Mouse (Mus musculus) liver, embryonic 14.5 days (tissue): ENCODE data around the gene 2610507B11Rik. TPM values are rescaled to one million over a fixed set of nuclear protein-coding genes. Genes with fewer than 3 reads are reported as not detected.

Experiments used
- ATAC-seq: fragments of 200-750 bp; cut with Nextera tagmentation; 2 replicates; pipeline ENCODE4 v1.8.0; 2017; ENCODE audit warnings: moderate number of reproducible peaks, mild to moderate bottlenecking, moderate library complexity; ENCODE audit not compliant: insufficient read depth
- DNase-seq, 3 experiments: peaks; one replicate each; pipeline ENCODE4 v3.0.0-alpha.2; 2012 to 2013; ENCODE audit warnings: low read depth in 3 of 3, low spot score in 3 of 3
- H3K27ac ChIP-seq: fragments of 300-500 bp; sonication (generic); 2 replicates; pipeline ENCODE4 v1.5.1; 2014; ENCODE audit warnings: moderate library complexity, mild to moderate bottlenecking, control low read depth, inconsistent platforms
- H3K27me3 ChIP-seq: fragments of 300-500 bp; sonication (generic); 2 replicates; pipeline ENCODE4 v1.6.1; 2014; ENCODE audit warnings: mild to moderate bottlenecking, low read length, moderate library complexity; ENCODE audit not compliant: control insufficient read depth, insufficient read depth
- H3K36me3 ChIP-seq: fragments of 300-500 bp; sonication (generic); replicated peaks from 2 replicates; pipeline ENCODE4 v1.6.1; 2014; ENCODE audit warnings: low read depth; ENCODE audit not compliant: control insufficient read depth, insufficient read depth
- H3K4me1 ChIP-seq, 2 experiments: fragments of 200-500 bp in 1 of 2; fragments of 300-500 bp in 1 of 2; sonication (generic) in 1 of 2; replicated peaks; 2 replicates each; pipeline ENCODE4 v1.6.1; 2012 to 2014; ENCODE audit warnings: antibody characterized with exemption in 1 of 2, inconsistent platforms in 1 of 2, low read length in 1 of 2; ENCODE audit not compliant: control insufficient read depth in 2 of 2, insufficient read depth in 2 of 2
- H3K4me2 ChIP-seq: fragments of 300-500 bp; sonication (generic); 2 replicates; pipeline ENCODE4 v1.6.1; 2014; ENCODE audit warnings: low read depth, mild to moderate bottlenecking, control low read depth, moderate library complexity
- H3K4me3 ChIP-seq, 2 experiments: fragments of 200-500 bp in 1 of 2; fragments of 300-500 bp in 1 of 2; sonication (generic) in 1 of 2; 2 replicates each; pipeline ENCODE4 v1.5.1; 2012 to 2014; ENCODE audit warnings: low read depth in 2 of 2, low read length in 2 of 2, mild to moderate bottlenecking in 2 of 2, control low read depth in 1 of 2, inconsistent platforms in 1 of 2, moderate library complexity in 1 of 2; ENCODE audit not compliant: insufficient read depth in 1 of 2
- H3K9ac ChIP-seq: fragments of 300-500 bp; sonication (generic); replicated peaks from 2 replicates; pipeline ENCODE4 v1.6.1; 2014; ENCODE audit warnings: mild to moderate bottlenecking, control low read depth, moderate library complexity
- H3K9me3 ChIP-seq: fragments of 300-500 bp; sonication (generic); 2 replicates; pipeline ENCODE4 v1.6.1; 2016; ENCODE audit warnings: low read length, mixed read lengths; ENCODE audit not compliant: control insufficient read depth
- CTCF ChIP-seq: IDR thresholded peaks from 2 replicates; pipeline ENCODE4 v1.5.1; 2016; ENCODE audit warnings: antibody characterized with exemption, low read depth, control low read depth
- EP300 ChIP-seq: IDR thresholded peaks from 2 replicates; pipeline ENCODE4 v1.6.1; 2016; ENCODE audit warnings: antibody characterized with exemption, low read depth
- WGBS: fragments of 180-500 bp; shearing (Covaris S2); extraction: QIAGEN DNeasy Blood & Tissue Kit; methylation state at CpG from one replicate; pipeline ENCODE4 v1.1.7; 2014; ENCODE audit not compliant: insufficient replicate concordance; 5-methylcytosine and 5-hydroxymethylcytosine counted together
- polyA plus RNA-seq, 2 experiments: library from polyadenylated mRNA; depleted of rRNA in 1 of 2; stranded (reverse) in 1 of 2; unstranded in 1 of 2; fragments of >200 nt; fragmentation: Nextera tagmentation in 1 of 2; extraction: Ambion mirVana in 1 of 2; gene quantifications; 2 replicates each; pipeline versions ENCODE4 v1.2.1 to v1.2.3; 2012 to 2014

2610507B11Rik gene
- polyA plus RNA-seq, 2 experiments: 20.5 to 26.5 TPM

DNA sequence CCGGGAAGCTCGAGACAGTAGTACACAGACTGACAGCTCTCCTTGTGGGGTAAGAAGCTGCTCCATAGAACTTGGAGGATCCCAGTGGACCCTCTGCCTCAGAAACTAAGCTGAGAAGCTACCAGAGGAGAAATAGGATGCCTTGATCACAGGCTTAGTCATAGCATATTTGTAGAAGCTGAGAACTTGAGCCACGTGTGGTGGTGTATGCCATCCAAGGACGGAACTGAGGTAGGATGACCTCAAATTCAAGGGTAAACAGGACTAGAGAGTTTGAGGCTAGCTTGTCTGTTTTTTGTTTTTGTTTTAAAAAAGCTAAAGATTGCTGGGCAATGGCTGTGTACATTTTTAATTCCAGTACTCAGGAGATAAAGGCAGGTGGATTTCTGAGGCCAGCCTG is 43.7 kb downstream of the 2610507B11Rik start:
- H3K4me2 ChIP-seq: peak overlapping the region; percentile 36
- no peak for TF ChIP-seq EP300
- TF ChIP-seq CTCF: no peak
- no peaks in the 10 kb centered on the region for H3K27me3 ChIP-seq
- ATAC-seq (no peak), DNase-seq (no peak)
- peaks cover 68% of the 10 kb centered on the region for H3K36me3 ChIP-seq
- no peak overlapping the region for H3K9ac ChIP-seq
- no peak overlapping the region for H3K27ac ChIP-seq
- 82% methylated on average over 4 of the region's 4 CpGs for WGBS
- no peaks in the 10 kb centered on the region for H3K9me3 ChIP-seq
- H3K4me1 ChIP-seq: peaks cover 10 to 12% of the 10 kb centered on the region in 2 experiments
- peak overlapping the region; percentile 11 to 12; a peak in 3 of 4 replicates for H3K4me3 ChIP-seq

DNA sequence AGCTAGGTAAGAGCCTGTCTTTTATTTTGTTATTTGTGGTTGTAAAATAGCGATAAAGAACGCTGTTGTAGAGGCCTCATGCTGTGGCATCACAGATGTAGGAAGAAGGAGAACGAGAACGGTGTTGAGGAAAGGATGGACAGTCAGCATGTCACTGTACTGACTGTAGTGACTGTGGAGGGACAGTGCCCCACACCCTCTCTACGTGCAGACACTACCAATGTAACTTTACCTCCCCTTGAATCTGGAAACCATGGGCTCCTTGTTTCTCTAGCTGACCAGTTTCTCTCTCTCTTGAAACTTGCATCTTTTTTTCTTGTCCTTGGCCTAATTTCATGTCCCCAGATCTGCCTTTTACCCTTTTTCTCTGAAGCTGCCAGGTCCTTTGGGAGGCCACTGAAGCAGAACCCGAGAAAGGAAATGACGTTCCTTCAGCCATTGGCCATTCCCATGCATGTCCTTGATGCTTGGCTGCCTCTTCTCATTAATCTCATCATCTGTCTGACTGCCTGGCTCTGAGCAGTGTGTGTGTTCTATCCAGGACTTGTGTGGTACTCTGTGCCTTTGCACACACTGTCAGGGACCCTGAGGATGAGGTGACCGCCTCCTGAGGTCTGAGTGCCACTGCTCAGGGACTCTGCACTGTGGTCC is 49.4 kb downstream of the 2610507B11Rik start:
- 87% methylated on average over 8 of the region's 8 CpGs for WGBS
- peaks cover 5 to 7% of the 10 kb centered on the region in 2 experiments; a peak in 2 of 4 replicates for H3K4me1 ChIP-seq
- H3K36me3 ChIP-seq: peaks cover 87% of the 10 kb centered on the region
- H3K4me3 ChIP-seq: no peak overlapping the region
- ATAC-seq (no peak), DNase-seq (no peak)
- no peak overlapping the region for H3K27ac ChIP-seq
- H3K9me3 ChIP-seq: no peaks in the 10 kb centered on the region
- TF ChIP-seq CTCF (no peak), EP300 (no peak)
- H3K27me3 ChIP-seq: no peaks in the 10 kb centered on the region
- no peak overlapping the region for H3K4me2 ChIP-seq
- H3K9ac ChIP-seq: no peak overlapping the region

DNA sequence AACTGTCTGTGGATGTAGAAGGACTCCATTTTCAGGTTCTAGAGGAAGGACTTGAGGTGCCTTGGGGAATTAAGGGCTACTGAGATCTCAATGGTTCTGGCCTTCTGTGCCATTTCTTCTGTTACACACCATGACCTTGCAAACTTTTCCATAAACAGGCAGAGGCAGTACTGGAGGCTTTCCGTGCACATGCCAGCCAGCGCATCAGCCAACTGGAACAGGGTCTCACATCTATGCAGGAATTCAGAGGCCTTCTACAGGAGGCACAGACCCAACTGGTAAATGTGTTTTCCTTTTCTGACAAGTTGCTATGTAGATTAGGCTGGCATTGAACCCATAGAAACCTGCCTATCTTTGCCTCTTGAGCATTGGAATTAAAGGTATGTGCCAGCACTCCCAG is 52.1 kb downstream of the 2610507B11Rik start:
- DNase-seq: no peak
- TF ChIP-seq EP300: no peak
- no peak for ATAC-seq
- Histone ChIP-seq H3K27ac (no peak overlapping the region), H3K27me3 (no peaks in the 10 kb centered on the region), H3K4me2 (no peak overlapping the region), H3K4me1 (no peaks in the 10 kb centered on the region), H3K4me3 (no peak overlapping the region), H3K9me3 (no peaks in the 10 kb centered on the region), H3K36me3 (peaks cover 91% of the 10 kb centered on the region), H3K9ac (no peak overlapping the region)
- 94% methylated on average over 2 of the region's 2 CpGs for WGBS

DNA sequence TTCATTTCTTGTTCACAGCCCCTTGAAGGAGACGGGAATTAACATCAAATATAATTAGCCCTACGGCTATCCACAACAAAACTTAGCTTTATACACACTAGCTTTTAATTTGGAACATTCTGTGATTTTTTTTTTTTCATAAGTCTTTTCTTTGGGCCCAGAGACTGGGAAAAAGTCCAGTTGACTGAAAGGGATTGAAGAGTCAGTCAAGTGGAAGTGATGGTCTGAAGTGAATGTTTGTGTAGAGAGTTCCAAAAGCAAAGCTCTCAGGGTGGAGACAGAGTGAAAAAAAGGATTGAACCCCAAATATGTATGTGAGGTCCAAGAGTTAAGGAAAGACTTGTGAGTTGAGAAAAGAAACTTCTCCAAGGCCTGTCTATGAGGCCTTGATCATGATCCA is 56.9 kb downstream of the 2610507B11Rik start:
- 87% methylated on average over 2 of the region's 2 CpGs for WGBS
- no peak overlapping the region for H3K4me3 ChIP-seq
- no peak overlapping the region for H3K27ac ChIP-seq
- H3K27me3 ChIP-seq: no peaks in the 10 kb centered on the region
- TF ChIP-seq CTCF (no peak), EP300 (no peak)
- DNase-seq (no peak), ATAC-seq (no peak)
- H3K4me1 ChIP-seq: peaks cover 5 to 9% of the 10 kb centered on the region in 2 experiments
- no peak overlapping the region for H3K4me2 ChIP-seq
- H3K9me3 ChIP-seq: no peaks in the 10 kb centered on the region
- H3K9ac ChIP-seq: no peak overlapping the region
- H3K36me3 ChIP-seq: peaks cover 92% of the 10 kb centered on the region

DNA sequence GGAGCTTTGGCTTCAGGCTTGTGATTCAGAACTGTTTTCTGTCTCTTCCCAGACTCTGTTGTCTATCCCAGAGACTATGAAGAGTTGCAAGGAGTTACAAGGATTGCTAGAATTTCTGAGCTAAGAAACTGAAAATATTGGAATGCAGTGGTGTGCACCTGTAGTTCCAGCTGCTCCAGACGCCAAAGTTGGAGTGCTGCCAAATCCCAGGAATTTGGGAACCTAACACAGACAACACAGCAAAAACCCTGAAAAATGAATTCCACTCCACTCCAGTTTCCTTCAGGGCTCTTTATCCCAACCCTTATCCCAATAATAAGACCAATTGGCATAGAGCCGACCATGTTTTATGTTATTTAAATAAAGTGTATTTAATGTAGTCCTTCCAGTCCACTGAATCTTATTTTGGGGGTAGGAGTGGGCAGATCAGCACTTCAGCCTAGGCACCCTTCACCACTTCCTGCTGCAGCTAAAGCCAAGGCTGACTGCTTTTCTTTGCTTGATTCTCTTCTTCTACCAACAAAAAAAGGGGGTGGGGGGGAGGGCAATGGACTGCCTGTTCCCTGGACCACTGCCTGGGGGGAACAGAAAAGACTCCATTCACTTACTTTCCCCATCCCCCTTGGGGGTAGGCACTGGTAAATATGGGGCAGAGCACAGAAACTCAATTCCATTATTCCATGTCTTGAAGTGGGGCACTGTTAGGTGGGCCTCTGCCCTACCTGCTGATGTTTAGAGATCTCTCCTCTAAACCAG is 60.7 kb downstream of the 2610507B11Rik start:
- TF ChIP-seq EP300: no peak
- TF ChIP-seq CTCF: no peak
- no peak overlapping the region for H3K27ac ChIP-seq
- H3K36me3 ChIP-seq: peaks cover 54% of the 10 kb centered on the region

More for the DNA sequence above, 60.7 kb downstream of the 2610507B11Rik start:
- H3K4me2 ChIP-seq: peak overlapping the region; percentile 49
- H3K4me3 ChIP-seq: no peak overlapping the region
- ATAC-seq: no peak; the same call in 1 of the 2 replicates
- peaks cover 6 to 9% of the 10 kb centered on the region in 2 experiments for H3K4me1 ChIP-seq
- no peak for DNase-seq
- 75% methylated on average over 2 of the region's 2 CpGs for WGBS
- no peak overlapping the region for H3K9ac ChIP-seq
- no peaks in the 10 kb centered on the region for H3K27me3 ChIP-seq
- H3K9me3 ChIP-seq: no peaks in the 10 kb centered on the region
